Mouse (Mus musculus) lung, postnatal 0 days (tissue): ENCODE measurements around the gene Emp2.

Experiments used
- CTCF ChIP-seq: IDR thresholded peaks from 2 replicates; pipeline ENCODE4 v1.5.1; 2016; ENCODE audit warnings: antibody characterized with exemption, mild to moderate bottlenecking
- EP300 ChIP-seq: IDR thresholded peaks from 2 replicates; pipeline ENCODE4 v1.6.1; 2016; ENCODE audit warnings: antibody characterized with exemption, mild to moderate bottlenecking, control low read depth

DNA sequence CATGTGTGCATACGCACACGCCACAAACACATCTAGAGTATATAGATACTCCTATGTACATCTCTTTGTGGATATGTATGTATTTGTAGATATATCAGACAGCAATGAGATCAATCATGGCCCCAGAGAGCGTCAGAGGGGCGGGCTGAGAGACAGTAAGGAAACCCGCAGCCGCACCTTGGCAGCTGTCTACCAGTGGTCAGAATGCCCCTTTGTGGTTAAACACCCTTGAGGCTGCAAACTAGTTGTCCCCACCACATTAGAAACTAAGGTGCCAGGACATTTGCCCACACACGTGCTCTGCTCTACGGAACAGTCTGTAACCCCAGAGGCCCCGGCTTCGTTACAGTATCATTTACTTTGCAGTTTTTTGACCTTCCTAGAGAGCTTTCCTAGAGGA is 26.2 kb upstream of the Emp2 start:
- TF ChIP-seq CTCF (no peak), EP300 (no peak)
